Mouse (Mus musculus): ENCODE measurements around the gene Umps. TPM values are rescaled to one million over a fixed set of nuclear protein-coding genes. Genes with fewer than 3 reads are reported as not detected.

Gene Umps
- polyA plus RNA-seq, 1 experiment = 6.1 TPM

DNA sequence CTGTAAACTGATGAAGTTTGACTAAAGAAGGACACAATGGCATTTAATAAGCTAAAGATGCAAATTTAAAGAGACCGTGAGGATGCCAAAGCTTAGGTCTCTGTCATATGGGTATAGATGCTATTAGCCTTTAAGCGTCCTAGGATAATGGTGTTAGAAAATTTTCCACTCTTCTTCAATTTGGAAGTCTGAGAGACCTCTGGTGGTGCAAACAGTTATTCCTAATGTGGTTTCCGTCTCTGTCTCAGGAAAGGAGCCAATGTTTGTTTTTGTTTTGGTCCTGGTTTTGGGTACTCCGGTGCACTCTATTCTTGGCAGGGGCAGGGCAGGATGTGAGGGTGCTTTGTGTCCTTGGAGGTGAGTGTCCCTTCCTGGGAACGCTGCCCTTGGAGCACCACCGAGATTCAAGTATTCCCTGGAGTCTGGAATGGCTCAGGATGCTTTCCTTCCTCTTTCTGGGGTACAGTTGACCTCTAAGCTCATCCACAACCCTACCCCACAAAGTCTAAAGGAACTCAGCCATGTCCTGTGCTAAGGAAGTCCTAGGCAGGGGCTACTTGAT, 39.5 kb downstream of the Umps start:
- TF ChIP-seq POLR2A (IDR thresholded peaks at IDR 0.05; ENCODE audit: low read depth, low read length) = no peak
- no peak for TF ChIP-seq CTCF (IDR thresholded peaks at IDR 0.05; ENCODE audit: extremely low read depth, insufficient read depth, insufficient read length, insufficient replicate concordance)
- WGBS = 86% methylated on average over 6 of the region's 6 CpGs
- Histone ChIP-seq H3K27me3 (ENCODE audit: control insufficient read depth, insufficient read depth, low read length) (no peaks in the 10 kb centered on the region), H3K36me3 (ENCODE audit: control insufficient read depth, insufficient read depth, low read length) (no peaks in the 10 kb centered on the region), H3K4me3 (ENCODE audit: extremely low read depth, insufficient read depth, insufficient read length) (no peak overlapping the region), H3K4me1 (ENCODE audit: control insufficient read depth, insufficient read depth, insufficient read length) (no peaks in the 10 kb centered on the region; the same call in 1 of the 2 replicates), H3K27ac (ENCODE audit: insufficient read depth, low read length) (no peak overlapping the region)
- DNase-seq (ENCODE audit: low read depth in 1 of 2, low spot score in 2 of 2) = no peak

DNA sequence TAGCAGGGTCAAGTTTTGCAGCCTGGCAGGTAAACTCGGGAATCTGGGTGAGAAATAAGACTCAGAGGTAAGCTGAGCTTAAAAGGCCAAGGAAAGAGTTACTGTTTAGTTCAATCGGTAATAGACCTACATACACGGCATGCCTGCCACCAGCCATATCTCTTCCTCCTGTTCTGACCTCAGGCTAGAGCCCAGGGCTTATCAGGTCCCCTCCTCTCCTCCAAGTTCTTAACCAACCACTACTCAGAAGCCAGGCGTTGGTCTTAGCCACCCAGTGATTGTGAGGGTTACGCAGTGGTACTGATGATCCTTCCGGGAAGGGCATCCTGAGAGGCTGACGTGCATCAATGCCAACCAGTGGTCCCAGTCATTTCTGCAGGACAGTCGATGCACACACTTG, 43.1 kb downstream of the Umps start:
- H3K27me3 ChIP-seq (ENCODE audit: control insufficient read depth, insufficient read depth, low read length) = no peaks in the 10 kb centered on the region
- H3K36me3 ChIP-seq (ENCODE audit: control insufficient read depth, insufficient read depth, low read length) = no peaks in the 10 kb centered on the region
- TF ChIP-seq POLR2A (IDR thresholded peaks at IDR 0.05; ENCODE audit: low read depth, low read length) (no peak), CTCF (IDR thresholded peaks at IDR 0.05; ENCODE audit: extremely low read depth, insufficient read depth, insufficient read length, insufficient replicate concordance) (no peak)
- peaks cover 5% of the 10 kb centered on the region; the same call in 1 of the 2 replicates for H3K4me1 ChIP-seq (ENCODE audit: control insufficient read depth, insufficient read depth, insufficient read length)
- H3K4me3 ChIP-seq (ENCODE audit: extremely low read depth, insufficient read depth, insufficient read length) = no peak overlapping the region
- 74% methylated on average over 8 of the region's 8 CpGs for WGBS
- no peak overlapping the region for H3K27ac ChIP-seq (ENCODE audit: insufficient read depth, low read length)
- no peak for DNase-seq (ENCODE audit: low read depth in 1 of 2, low spot score in 2 of 2)

DNA sequence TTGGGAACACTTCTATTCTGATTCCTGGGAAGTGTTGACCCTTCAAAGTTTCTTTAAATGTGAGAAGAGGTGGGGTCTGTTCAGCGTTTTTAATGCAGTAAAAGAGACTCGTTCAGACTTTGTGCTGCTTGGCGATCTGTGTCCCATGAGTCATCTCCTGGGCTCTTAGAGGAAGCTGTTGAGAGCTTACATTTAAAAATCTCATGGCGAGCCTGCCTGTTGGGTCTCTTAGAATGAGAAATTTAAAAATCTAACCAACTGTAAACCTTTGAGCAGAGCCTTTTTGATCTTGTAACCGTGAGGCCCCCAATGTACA, 43.9 kb downstream of the Umps start:
- no peak for DNase-seq (ENCODE audit: low read depth in 1 of 2, low spot score in 2 of 2)
- Histone ChIP-seq H3K4me1 (ENCODE audit: control insufficient read depth, insufficient read depth, insufficient read length) (peaks cover 5% of the 10 kb centered on the region; the same call in 1 of the 2 replicates), H3K27me3 (ENCODE audit: control insufficient read depth, insufficient read depth, low read length) (no peaks in the 10 kb centered on the region), H3K36me3 (ENCODE audit: control insufficient read depth, insufficient read depth, low read length) (no peaks in the 10 kb centered on the region), H3K4me3 (ENCODE audit: extremely low read depth, insufficient read depth, insufficient read length) (no peak overlapping the region), H3K27ac (ENCODE audit: insufficient read depth, low read length) (0 out of 2 replicates have a peak overlapping the region, but pooled peaks have one; percentile 19)
- WGBS = 36% methylated on average over 5 of the region's 5 CpGs
- TF ChIP-seq CTCF (IDR thresholded peaks at IDR 0.05; ENCODE audit: extremely low read depth, insufficient read depth, insufficient read length, insufficient replicate concordance) (no peak), POLR2A (IDR thresholded peaks at IDR 0.05; ENCODE audit: low read depth, low read length) (no peak)

DNA sequence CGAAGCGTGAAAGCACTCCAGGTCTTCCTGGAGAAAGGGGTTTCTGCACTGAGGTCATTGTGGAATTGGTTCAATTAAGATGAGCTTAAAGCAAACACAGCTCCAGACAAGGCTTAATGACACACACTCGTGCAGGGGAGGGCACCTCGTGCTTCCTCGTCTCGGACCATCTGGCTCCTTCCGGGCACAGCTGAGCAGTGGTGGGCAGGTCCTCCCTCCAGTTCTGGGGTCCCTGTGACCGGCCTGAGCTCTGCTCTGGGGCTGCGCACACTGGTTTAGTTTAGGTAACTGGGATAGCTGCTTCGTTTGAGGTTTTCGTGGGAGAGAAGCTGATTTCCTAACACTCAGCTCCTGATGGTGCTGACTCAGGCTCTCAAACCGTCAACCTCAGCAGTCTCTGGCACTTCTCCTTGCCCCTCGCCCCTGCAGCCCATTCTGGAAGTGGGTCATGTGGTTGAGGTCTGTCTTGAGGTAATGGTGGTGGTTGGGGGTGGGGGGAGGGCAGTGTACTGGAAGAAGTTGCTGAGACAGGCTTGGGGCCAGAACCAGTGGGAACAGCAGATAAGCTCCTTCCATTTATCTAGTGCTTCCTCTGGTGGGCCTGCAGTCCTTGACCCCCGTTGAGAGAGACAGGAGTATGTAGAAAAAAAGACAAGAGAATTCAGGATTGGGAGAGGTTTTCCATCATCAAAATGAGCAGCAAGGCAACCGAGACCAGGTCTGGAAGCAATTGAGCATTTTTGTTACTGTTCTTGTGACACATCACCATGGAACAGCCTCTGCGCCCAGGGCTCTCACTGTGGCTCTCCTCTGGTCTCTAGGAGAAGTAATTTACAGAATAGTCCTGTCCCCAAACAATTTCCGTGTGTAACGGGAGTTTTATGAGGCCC, 44.5 kb downstream of the Umps start:
- no peak overlapping the region for H3K4me3 ChIP-seq (ENCODE audit: extremely low read depth, insufficient read depth, insufficient read length)
- H3K27ac ChIP-seq (ENCODE audit: insufficient read depth, low read length) = peak overlapping the region; percentile 19; the same call in 1 of the 2 replicates
- H3K4me1 ChIP-seq (ENCODE audit: control insufficient read depth, insufficient read depth, insufficient read length) = peaks cover 5% of the 10 kb centered on the region; the same call in 1 of the 2 replicates
- no peaks in the 10 kb centered on the region for H3K27me3 ChIP-seq (ENCODE audit: control insufficient read depth, insufficient read depth, low read length)
- DNase-seq (ENCODE audit: low read depth in 1 of 2, low spot score in 2 of 2) = peak in 1 of 2 experiments; percentile 21
- 21% methylated on average over 18 of the region's 18 CpGs for WGBS
- no peaks in the 10 kb centered on the region for H3K36me3 ChIP-seq (ENCODE audit: control insufficient read depth, insufficient read depth, low read length)
- no peak for TF ChIP-seq CTCF (IDR thresholded peaks at IDR 0.05; ENCODE audit: extremely low read depth, insufficient read depth, insufficient read length, insufficient replicate concordance)
- TF ChIP-seq POLR2A (IDR thresholded peaks at IDR 0.05; ENCODE audit: low read depth, low read length) = no peak

DNA sequence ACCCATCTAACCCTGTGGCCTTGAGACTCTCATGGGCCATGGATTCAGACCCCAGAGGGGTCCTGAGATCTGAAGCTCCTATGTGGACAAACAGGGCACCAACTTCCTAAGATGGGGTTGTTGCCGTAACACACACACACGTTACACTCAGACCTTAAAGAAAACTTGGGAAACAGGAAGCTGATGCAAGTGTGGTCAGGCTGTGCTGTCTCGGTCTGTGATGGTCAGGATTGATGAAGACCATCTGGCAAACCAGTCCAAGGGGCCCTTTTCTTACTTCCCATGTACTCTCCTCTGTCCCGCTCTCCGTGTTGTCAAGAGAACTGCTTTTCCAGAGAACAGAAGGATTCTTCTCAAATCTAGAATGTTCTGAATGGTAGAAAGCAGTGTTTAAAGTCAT, 45.3 kb downstream of the Umps start:
- no peak for TF ChIP-seq CTCF (IDR thresholded peaks at IDR 0.05; ENCODE audit: extremely low read depth, insufficient read depth, insufficient read length, insufficient replicate concordance)
- no peak for TF ChIP-seq POLR2A (IDR thresholded peaks at IDR 0.05; ENCODE audit: low read depth, low read length)
- Histone ChIP-seq H3K36me3 (ENCODE audit: control insufficient read depth, insufficient read depth, low read length) (no peaks in the 10 kb centered on the region), H3K4me1 (ENCODE audit: control insufficient read depth, insufficient read depth, insufficient read length) (peaks cover 5% of the 10 kb centered on the region; the same call in 1 of the 2 replicates), H3K4me3 (ENCODE audit: extremely low read depth, insufficient read depth, insufficient read length) (no peak overlapping the region), H3K27me3 (ENCODE audit: control insufficient read depth, insufficient read depth, low read length) (no peaks in the 10 kb centered on the region), H3K27ac (ENCODE audit: insufficient read depth, low read length) (no peak overlapping the region; the same call in 1 of the 2 replicates)
- no peak for DNase-seq (ENCODE audit: low read depth in 1 of 2, low spot score in 2 of 2)
- WGBS = 57% methylated on average over 5 of the region's 5 CpGs

DNA sequence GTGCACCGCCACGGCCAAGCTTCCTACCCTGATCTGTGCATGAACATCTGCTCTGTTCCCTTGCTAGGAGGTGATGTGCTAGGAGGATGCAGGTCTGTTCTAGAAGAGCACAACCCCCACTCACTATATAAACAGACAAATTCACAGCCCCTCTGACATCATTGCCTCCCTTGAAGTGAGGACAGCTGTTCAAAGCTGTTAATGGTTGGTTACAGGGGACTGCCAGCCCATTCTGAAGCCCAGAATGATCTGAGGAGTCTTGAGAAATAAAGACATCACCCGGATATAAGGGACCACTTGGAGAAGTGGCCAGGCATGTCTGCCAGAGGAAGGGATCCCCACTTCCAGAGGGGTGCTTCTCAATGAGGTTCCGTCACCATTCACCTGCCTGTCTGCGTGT, 48.9 kb downstream of the Umps start:
- Histone ChIP-seq H3K27ac (ENCODE audit: insufficient read depth, low read length) (no peak overlapping the region), H3K36me3 (ENCODE audit: control insufficient read depth, insufficient read depth, low read length) (no peaks in the 10 kb centered on the region), H3K27me3 (ENCODE audit: control insufficient read depth, insufficient read depth, low read length) (no peaks in the 10 kb centered on the region), H3K4me1 (ENCODE audit: control insufficient read depth, insufficient read depth, insufficient read length) (peaks cover 5% of the 10 kb centered on the region; the same call in 1 of the 2 replicates), H3K4me3 (ENCODE audit: extremely low read depth, insufficient read depth, insufficient read length) (no peak overlapping the region)
- no peak for TF ChIP-seq POLR2A (IDR thresholded peaks at IDR 0.05; ENCODE audit: low read depth, low read length)
- TF ChIP-seq CTCF (IDR thresholded peaks at IDR 0.05; ENCODE audit: extremely low read depth, insufficient read depth, insufficient read length, insufficient replicate concordance) = no peak
- 88% methylated on average over 5 of the region's 5 CpGs for WGBS
- no peak for DNase-seq (ENCODE audit: low read depth in 1 of 2, low spot score in 2 of 2)

All from spleen, adult 2 months (tissue).